Mouse (Mus musculus): ENCODE measurements around the gene Tnfrsf8. TPM values are rescaled to one million over a fixed set of nuclear protein-coding genes. Genes with fewer than 3 reads are reported as not detected.
A peak's percentile ranks its signal among the peaks of the same experiment; 100 is the strongest.

Tnfrsf8 gene
- polyA plus RNA-seq, 1 experiment from 2014 or later: not detected

DNA sequence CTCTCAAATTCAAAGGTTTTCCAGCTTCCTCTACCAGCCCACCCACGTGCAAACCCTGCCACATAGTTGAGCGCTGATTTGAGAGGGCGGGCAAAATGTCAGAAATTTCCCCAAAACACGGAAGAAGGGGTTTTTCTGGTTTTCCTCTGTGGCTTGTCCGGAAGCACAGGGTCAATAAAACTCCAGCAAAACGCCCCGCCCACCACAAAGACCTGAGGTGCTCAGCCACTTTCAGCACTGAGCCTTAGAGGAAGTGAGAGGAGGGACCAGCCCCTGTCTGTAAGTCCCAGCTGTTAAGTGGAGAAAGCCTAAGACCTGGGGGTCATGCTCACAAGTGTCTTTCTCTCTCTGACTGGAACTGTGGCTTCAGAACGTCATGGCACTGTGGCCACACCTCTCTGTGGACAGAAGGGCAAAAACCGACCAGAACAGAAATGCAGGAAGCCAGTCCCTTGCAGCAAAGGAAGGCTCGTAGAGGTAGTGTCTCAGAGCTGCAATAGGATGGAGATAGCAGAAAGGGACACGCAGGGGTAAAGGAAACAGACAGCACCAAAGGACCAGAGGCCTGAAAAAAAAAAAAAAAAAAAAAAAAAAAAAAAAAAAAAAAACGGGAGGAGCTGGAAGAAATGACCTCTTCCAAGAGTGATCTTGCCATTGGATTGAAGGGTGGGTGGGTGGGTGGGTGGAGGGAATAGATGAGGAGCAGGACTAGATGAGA is 14.6 kb downstream of the Tnfrsf8 start:
- Histone ChIP-seq H3K9ac (replicated peaks; ENCODE audit: low read depth, low read length) (no peak overlapping the region), H3K4me1 (ENCODE audit: control insufficient read depth, insufficient read depth, low read length) (no peaks in the 10 kb centered on the region), H3K4me2 (ENCODE audit: low read depth, low read length) (no peak overlapping the region), H3K9me3 (ENCODE audit: control insufficient read depth, low read length) (no peaks in the 10 kb centered on the region), H3K4me3 (ENCODE audit: low read depth, low read length) (no peak overlapping the region), H3K27me3 (ENCODE audit: control insufficient read depth, insufficient read depth, low read length) (no peaks in the 10 kb centered on the region), H3K27ac (ENCODE audit: low read depth, low read length) (no peak overlapping the region), H3K36me3 (ENCODE audit: control insufficient read depth, insufficient read depth, low read length) (no peaks in the 10 kb centered on the region)
- ATAC-seq (ENCODE audit: low read depth): no peak
- 63% methylated on average over 11 of the region's 12 CpGs for WGBS

DNA sequence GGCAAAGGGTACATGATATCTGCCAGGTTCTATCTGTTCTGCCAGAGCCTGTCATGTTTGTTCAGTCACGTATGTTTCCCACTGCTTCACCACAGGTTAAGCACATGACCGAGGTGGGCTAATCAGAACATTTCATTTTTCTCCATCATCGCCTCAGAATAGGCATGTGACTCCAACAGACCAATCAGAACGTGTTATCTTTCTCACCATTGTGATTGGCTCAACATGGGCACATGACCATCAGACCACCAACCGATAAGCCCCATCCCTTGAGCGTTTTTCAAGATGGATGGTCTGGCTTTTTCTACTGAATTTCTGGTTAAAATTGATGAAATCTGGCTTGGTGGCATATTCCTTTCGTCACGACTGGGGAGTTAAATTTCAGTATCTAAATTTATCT is 15.6 kb downstream of the Tnfrsf8 start:
- WGBS: 95% methylated on average over 8 of the region's 8 CpGs
- no peaks in the 10 kb centered on the region for H3K9me3 ChIP-seq (ENCODE audit: control insufficient read depth, low read length)
- no peaks in the 10 kb centered on the region for H3K4me1 ChIP-seq (ENCODE audit: control insufficient read depth, insufficient read depth, low read length)
- H3K4me3 ChIP-seq (ENCODE audit: low read depth, low read length): no peak overlapping the region
- H3K27me3 ChIP-seq (ENCODE audit: control insufficient read depth, insufficient read depth, low read length): no peaks in the 10 kb centered on the region
- ATAC-seq (ENCODE audit: low read depth): no peak
- H3K36me3 ChIP-seq (ENCODE audit: control insufficient read depth, insufficient read depth, low read length): no peaks in the 10 kb centered on the region
- no peak overlapping the region for H3K27ac ChIP-seq (ENCODE audit: low read depth, low read length)
- H3K4me2 ChIP-seq (ENCODE audit: low read depth, low read length): no peak overlapping the region
- H3K9ac ChIP-seq (replicated peaks; ENCODE audit: low read depth, low read length): no peak overlapping the region

DNA sequence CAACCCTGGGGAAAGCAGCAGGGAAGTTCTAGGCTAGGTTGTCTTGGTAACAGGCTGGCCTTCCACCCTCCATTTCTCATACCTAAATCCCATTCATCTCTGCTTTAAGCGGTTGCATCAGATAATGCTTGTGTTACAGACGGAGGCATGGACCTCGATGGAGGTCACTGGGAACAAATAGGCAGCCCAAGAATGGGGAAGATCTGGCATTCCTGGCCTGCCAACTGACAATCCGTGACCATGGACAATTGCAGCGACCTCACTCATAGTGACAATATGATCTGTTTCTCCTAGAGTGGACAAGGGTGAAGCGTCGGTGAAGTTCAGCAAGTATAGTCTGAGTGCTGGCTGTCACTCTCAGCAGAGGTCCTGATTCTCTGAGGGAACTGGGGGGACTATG is 16.1 kb downstream of the Tnfrsf8 start:
- ATAC-seq (ENCODE audit: low read depth): no peak
- no peaks in the 10 kb centered on the region for H3K27me3 ChIP-seq (ENCODE audit: control insufficient read depth, insufficient read depth, low read length)
- 86% methylated on average over 7 of the region's 7 CpGs for WGBS

DNA sequence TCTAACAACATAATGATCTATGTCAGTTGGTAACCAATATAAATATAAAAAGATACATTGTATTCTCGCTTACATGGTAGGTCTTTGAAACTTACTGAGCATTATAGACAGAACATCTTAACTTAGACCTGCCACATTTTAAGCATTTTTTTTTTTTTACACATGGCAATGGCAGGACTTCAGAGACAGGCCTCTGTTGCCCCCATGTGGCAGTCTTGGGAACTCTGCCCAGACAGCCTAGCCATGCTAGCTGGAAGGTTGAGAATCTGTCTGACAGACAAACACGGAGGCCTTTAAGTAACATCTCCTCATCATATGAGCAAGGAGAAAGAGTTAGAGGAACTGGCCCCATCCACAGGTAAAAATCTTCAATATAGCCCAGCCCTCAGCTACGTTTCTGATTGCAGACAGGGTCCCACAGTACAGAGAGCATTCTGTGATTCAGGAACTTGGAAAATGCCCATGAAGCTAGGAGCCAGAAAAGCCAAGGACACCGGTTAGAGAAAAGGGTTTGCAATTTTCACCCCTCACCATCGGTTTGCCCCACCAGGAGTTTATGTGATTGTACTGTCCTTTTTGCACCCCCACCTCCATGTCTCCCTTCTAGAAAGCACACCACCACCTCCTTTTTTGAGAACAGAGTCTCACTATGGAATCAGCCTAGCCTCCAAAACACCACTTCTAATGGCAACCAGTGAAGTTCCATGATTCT is 19.2 kb downstream of the Tnfrsf8 start:
- 51% methylated on average over 5 of the region's 5 CpGs for WGBS
- no peak overlapping the region for H3K4me2 ChIP-seq (ENCODE audit: low read depth, low read length)
- H3K4me3 ChIP-seq (ENCODE audit: low read depth, low read length): no peak overlapping the region
- H3K27ac ChIP-seq (ENCODE audit: low read depth, low read length): no peak overlapping the region
- H3K9ac ChIP-seq (replicated peaks; ENCODE audit: low read depth, low read length): no peak overlapping the region
- no peaks in the 10 kb centered on the region for H3K4me1 ChIP-seq (ENCODE audit: control insufficient read depth, insufficient read depth, low read length)
- no peaks in the 10 kb centered on the region for H3K36me3 ChIP-seq (ENCODE audit: control insufficient read depth, insufficient read depth, low read length)
- H3K9me3 ChIP-seq (ENCODE audit: control insufficient read depth, low read length): no peaks in the 10 kb centered on the region
- no peaks in the 10 kb centered on the region for H3K27me3 ChIP-seq (ENCODE audit: control insufficient read depth, insufficient read depth, low read length)
- ATAC-seq (ENCODE audit: low read depth): peak; percentile 74

More for the DNA sequence above, 16.1 kb downstream of the Tnfrsf8 start:
- no peak overlapping the region for H3K4me2 ChIP-seq (ENCODE audit: low read depth, low read length)
- no peaks in the 10 kb centered on the region for H3K36me3 ChIP-seq (ENCODE audit: control insufficient read depth, insufficient read depth, low read length)
- no peak overlapping the region for H3K4me3 ChIP-seq (ENCODE audit: low read depth, low read length)
- H3K27ac ChIP-seq (ENCODE audit: low read depth, low read length): no peak overlapping the region
- H3K9me3 ChIP-seq (ENCODE audit: control insufficient read depth, low read length): no peaks in the 10 kb centered on the region
- no peak overlapping the region for H3K9ac ChIP-seq (replicated peaks; ENCODE audit: low read depth, low read length)
- no peaks in the 10 kb centered on the region for H3K4me1 ChIP-seq (ENCODE audit: control insufficient read depth, insufficient read depth, low read length)

DNA sequence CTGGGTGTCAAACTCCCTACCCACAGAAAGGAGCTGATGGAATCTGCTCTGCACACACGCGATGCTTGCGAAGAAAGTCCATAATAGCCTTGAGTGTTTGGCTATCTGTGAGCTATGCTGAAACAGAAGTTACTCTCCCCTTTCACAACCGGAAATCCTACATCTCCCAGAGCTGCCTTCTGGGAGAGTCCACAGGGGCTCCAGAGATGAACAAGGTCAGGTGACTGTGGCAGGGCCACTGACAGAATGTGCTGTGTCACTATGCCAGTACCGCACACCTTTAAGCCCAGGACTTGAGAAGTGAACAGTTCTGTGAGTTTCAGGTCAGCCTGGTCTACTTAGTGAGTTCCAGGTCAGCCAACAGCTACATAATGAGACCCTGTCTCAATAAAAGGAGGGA is 20.4 kb downstream of the Tnfrsf8 start:
- no peaks in the 10 kb centered on the region for H3K9me3 ChIP-seq (ENCODE audit: control insufficient read depth, low read length)
- H3K4me3 ChIP-seq (ENCODE audit: low read depth, low read length): no peak overlapping the region
- WGBS: 89% methylated on average over 5 of the region's 5 CpGs
- no peaks in the 10 kb centered on the region for H3K36me3 ChIP-seq (ENCODE audit: control insufficient read depth, insufficient read depth, low read length)
- H3K27me3 ChIP-seq (ENCODE audit: control insufficient read depth, insufficient read depth, low read length): no peaks in the 10 kb centered on the region
- H3K4me1 ChIP-seq (ENCODE audit: control insufficient read depth, insufficient read depth, low read length): no peaks in the 10 kb centered on the region
- no peak for ATAC-seq (ENCODE audit: low read depth)
- H3K4me2 ChIP-seq (ENCODE audit: low read depth, low read length): no peak overlapping the region
- H3K9ac ChIP-seq (replicated peaks; ENCODE audit: low read depth, low read length): no peak overlapping the region
- H3K27ac ChIP-seq (ENCODE audit: low read depth, low read length): no peak overlapping the region

DNA sequence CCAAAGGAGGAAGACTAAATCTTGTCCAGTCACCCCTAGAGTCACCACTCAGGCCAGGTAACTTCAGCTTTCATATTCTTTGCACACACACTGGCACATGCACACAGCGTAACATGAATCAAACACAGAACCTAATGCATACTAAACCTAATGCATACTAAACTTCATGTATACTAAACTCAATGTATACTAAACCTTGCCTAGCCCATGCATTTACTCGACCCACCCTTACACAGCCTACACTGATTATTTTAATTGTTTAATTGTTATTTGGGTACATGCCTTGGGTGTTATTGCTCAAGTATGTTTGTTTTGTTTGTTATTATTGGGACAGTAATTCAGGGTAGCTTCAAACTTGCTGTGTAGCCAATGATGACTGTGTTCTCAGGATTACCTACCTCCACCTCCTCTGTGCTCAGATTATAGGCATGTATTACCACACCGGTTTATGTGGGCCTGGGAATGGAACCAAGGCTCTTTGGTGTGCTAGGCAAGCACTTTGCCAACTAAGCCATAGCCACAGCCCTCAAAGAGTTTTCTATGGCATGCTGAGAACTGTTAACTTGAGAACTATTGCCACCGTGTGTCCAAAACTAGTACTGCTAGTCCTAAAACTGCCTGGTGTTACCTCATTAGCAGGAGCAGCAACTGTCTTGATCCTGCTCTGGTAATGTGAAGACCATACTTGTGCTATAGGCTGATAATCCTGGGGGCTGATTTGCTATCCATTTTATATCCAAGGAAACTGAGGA is 28.4 kb downstream of the Tnfrsf8 start:
- WGBS: 48% methylated on average over 4 of the region's 4 CpGs
- Histone ChIP-seq H3K4me1 (ENCODE audit: control insufficient read depth, insufficient read depth, low read length) (no peaks in the 10 kb centered on the region), H3K36me3 (ENCODE audit: control insufficient read depth, insufficient read depth, low read length) (no peaks in the 10 kb centered on the region), H3K4me2 (ENCODE audit: low read depth, low read length) (no peak overlapping the region), H3K9me3 (ENCODE audit: control insufficient read depth, low read length) (no peaks in the 10 kb centered on the region), H3K9ac (replicated peaks; ENCODE audit: low read depth, low read length) (no peak overlapping the region), H3K27me3 (ENCODE audit: control insufficient read depth, insufficient read depth, low read length) (no peaks in the 10 kb centered on the region), H3K27ac (ENCODE audit: low read depth, low read length) (no peak overlapping the region), H3K4me3 (ENCODE audit: low read depth, low read length) (no peak overlapping the region)
- peak; percentile 80 for ATAC-seq (ENCODE audit: low read depth)

DNA sequence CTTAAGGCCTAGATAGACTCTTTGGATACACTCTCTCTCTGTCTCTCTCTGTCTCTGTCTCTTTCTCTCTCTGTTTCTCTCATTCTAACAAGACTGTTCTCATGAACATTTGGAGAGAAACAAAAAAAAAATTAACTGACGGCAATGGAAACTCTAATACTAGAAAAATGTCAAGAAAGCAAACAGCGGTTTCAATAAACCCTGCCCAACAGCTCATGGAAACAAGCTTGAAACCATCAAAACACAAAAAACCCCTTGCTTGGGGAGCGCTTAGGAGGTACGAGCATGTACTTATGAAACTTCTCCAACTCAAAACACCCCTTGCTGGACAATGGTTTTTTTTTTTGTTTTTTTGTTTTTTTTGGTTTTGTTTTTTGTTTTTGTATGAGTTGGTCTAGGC is 30.3 kb downstream of the Tnfrsf8 start:
- Histone ChIP-seq H3K9me3 (ENCODE audit: control insufficient read depth, low read length) (no peaks in the 10 kb centered on the region), H3K4me1 (ENCODE audit: control insufficient read depth, insufficient read depth, low read length) (no peaks in the 10 kb centered on the region), H3K27me3 (ENCODE audit: control insufficient read depth, insufficient read depth, low read length) (no peaks in the 10 kb centered on the region), H3K9ac (replicated peaks; ENCODE audit: low read depth, low read length) (no peak overlapping the region), H3K4me3 (ENCODE audit: low read depth, low read length) (no peak overlapping the region), H3K27ac (ENCODE audit: low read depth, low read length) (no peak overlapping the region), H3K4me2 (ENCODE audit: low read depth, low read length) (no peak overlapping the region), H3K36me3 (ENCODE audit: control insufficient read depth, insufficient read depth, low read length) (no peaks in the 10 kb centered on the region)
- no peak for ATAC-seq (ENCODE audit: low read depth)
- 93% methylated on average over 4 of the region's 4 CpGs for WGBS

DNA sequence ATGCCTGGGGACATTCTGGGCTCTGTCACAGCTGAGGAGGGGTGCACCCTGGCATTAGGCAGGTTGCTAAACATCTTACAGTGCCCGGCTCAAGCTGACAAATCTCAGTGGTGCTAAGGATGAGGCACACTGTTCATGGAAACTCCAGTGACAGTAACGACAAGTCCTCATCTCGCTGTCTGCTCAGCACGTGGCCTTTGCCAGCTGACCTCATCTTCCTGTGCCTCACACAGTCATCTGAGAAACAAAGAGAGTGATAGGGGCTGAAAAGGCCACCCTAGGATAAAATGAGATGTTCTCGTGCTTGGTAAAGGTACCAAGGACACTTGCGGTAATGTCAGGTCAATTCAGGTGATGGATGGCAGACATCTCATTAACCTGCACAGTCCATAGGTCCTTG is 31.5 kb downstream of the Tnfrsf8 start:
- WGBS: 72% methylated on average over 6 of the region's 6 CpGs
- no peaks in the 10 kb centered on the region for H3K9me3 ChIP-seq (ENCODE audit: control insufficient read depth, low read length)

DNA sequence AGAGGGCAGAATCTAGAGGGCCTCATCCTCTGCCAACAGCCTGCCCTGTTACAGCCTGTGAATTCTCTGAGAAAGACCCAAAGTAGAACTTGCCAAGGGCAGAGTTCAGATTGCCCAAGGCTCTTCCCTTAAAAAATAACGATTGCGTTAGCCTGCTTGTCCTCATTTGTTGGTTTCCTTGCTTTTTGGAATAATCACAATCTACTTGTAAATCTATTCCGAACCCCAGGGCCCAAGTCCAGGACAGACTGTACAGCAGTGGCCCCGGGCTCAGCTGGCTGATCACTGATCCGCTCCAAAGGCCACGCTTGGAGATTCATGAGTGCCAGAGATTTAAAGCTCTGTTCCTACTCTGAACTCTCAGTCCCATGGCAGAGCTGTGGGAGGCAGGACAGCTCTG is 34.0 kb downstream of the Tnfrsf8 start:
- no peaks in the 10 kb centered on the region for H3K9me3 ChIP-seq (ENCODE audit: control insufficient read depth, low read length)
- H3K4me3 ChIP-seq (ENCODE audit: low read depth, low read length): no peak overlapping the region
- no peak overlapping the region for H3K27ac ChIP-seq (ENCODE audit: low read depth, low read length)
- ATAC-seq (ENCODE audit: low read depth): no peak
- no peak overlapping the region for H3K4me2 ChIP-seq (ENCODE audit: low read depth, low read length)
- 79% methylated on average over 6 of the region's 6 CpGs for WGBS
- no peaks in the 10 kb centered on the region for H3K27me3 ChIP-seq (ENCODE audit: control insufficient read depth, insufficient read depth, low read length)
- H3K36me3 ChIP-seq (ENCODE audit: control insufficient read depth, insufficient read depth, low read length): no peaks in the 10 kb centered on the region
- no peaks in the 10 kb centered on the region for H3K4me1 ChIP-seq (ENCODE audit: control insufficient read depth, insufficient read depth, low read length)
- no peak overlapping the region for H3K9ac ChIP-seq (replicated peaks; ENCODE audit: low read depth, low read length)

More for the DNA sequence above, 31.5 kb downstream of the Tnfrsf8 start:
- no peaks in the 10 kb centered on the region for H3K36me3 ChIP-seq (ENCODE audit: control insufficient read depth, insufficient read depth, low read length)
- H3K9ac ChIP-seq (replicated peaks; ENCODE audit: low read depth, low read length): no peak overlapping the region
- ATAC-seq (ENCODE audit: low read depth): no peak
- no peak overlapping the region for H3K4me2 ChIP-seq (ENCODE audit: low read depth, low read length)
- no peak overlapping the region for H3K4me3 ChIP-seq (ENCODE audit: low read depth, low read length)
- H3K27me3 ChIP-seq (ENCODE audit: control insufficient read depth, insufficient read depth, low read length): no peaks in the 10 kb centered on the region
- H3K4me1 ChIP-seq (ENCODE audit: control insufficient read depth, insufficient read depth, low read length): no peaks in the 10 kb centered on the region
- no peak overlapping the region for H3K27ac ChIP-seq (ENCODE audit: low read depth, low read length)
